Mouse (Mus musculus): ENCODE data around the gene Creld2. TPM values are rescaled to one million over a fixed set of nuclear protein-coding genes. Genes with fewer than 3 reads are reported as not detected.
A peak's percentile ranks its signal among the peaks of the same experiment; 100 is the strongest.

Gene Creld2
- total and polyA plus RNA-seq, 2 experiments from 2014 or later, result 25.4 to 38.2 TPM

GRCm38 (mm10) chr15:88827466-88827865 is 8.0 kb downstream of the Creld2 start:
- no peaks in the 10 kb centered on the region for H3K9me3 ChIP-seq (ENCODE audit: low read length)
- H3K4me3 ChIP-seq (ENCODE audit: low read depth, low read length), result no peak overlapping the region
- ATAC-seq (ENCODE audit: low FRiP score), result no peak
- WGBS, result 91% methylated on average over 6 of the region's 6 CpGs
- no peak overlapping the region for H3K4me2 ChIP-seq (ENCODE audit: low read depth, low read length, poor library complexity, severe bottlenecking)
- no peaks in the 10 kb centered on the region for H3K27me3 ChIP-seq (ENCODE audit: insufficient read depth, low read length)
- no peak overlapping the region for H3K27ac ChIP-seq (ENCODE audit: low read depth, low read length)
- H3K36me3 ChIP-seq (ENCODE audit: insufficient read depth, low read length), result peaks cover 45% of the 10 kb centered on the region
- no peak for TF ChIP-seq CTCF (IDR thresholded peaks at IDR 0.05)
- no peaks in the 10 kb centered on the region for H3K4me1 ChIP-seq (ENCODE audit: insufficient read depth, low read length)
- no peak for DNase-seq (ENCODE audit: low spot score)
- H3K9ac ChIP-seq (replicated peaks; ENCODE audit: low read length, poor library complexity, severe bottlenecking), result no peak overlapping the region

- Histone ChIP-seq H3K4me3 (ENCODE audit: low read depth, low read length) (no peak overlapping the region), H3K4me2 (ENCODE audit: low read depth, low read length, poor library complexity, severe bottlenecking) (no peak overlapping the region), H3K9me3 (ENCODE audit: low read length) (no peaks in the 10 kb centered on the region), H3K4me1 (ENCODE audit: insufficient read depth, low read length) (no peaks in the 10 kb centered on the region), H3K36me3 (ENCODE audit: insufficient read depth, low read length) (peaks cover 40% of the 10 kb centered on the region), H3K27me3 (ENCODE audit: insufficient read depth, low read length) (no peaks in the 10 kb centered on the region), H3K27ac (ENCODE audit: low read depth, low read length) (0 out of 2 replicates have a peak overlapping the region, but pooled peaks have one; percentile 51), H3K9ac (replicated peaks; ENCODE audit: low read length, poor library complexity, severe bottlenecking) (no peak overlapping the region)
- peak; percentile 60 for TF ChIP-seq CTCF (IDR thresholded peaks at IDR 0.05)
- DNase-seq (ENCODE audit: low spot score) (peak; percentile 60), ATAC-seq (ENCODE audit: low FRiP score) (peak; percentile 49)
- WGBS, result 29% methylated on average over 9 of the region's 9 CpGs
Measured at GRCm38 (mm10) chr15:88827991-88828799, 8.7 kb downstream of the Creld2 start.

GRCm38 (mm10) chr15:88828800-88829705 is 9.6 kb downstream of the Creld2 start:
- Histone ChIP-seq H3K27me3 (ENCODE audit: insufficient read depth, low read length) (no peaks in the 10 kb centered on the region), H3K9me3 (ENCODE audit: low read length) (no peaks in the 10 kb centered on the region), H3K4me3 (ENCODE audit: low read depth, low read length) (no peak overlapping the region), H3K4me1 (ENCODE audit: insufficient read depth, low read length) (no peaks in the 10 kb centered on the region), H3K27ac (ENCODE audit: low read depth, low read length) (0 out of 2 replicates have a peak overlapping the region, but pooled peaks have one; percentile 51), H3K36me3 (ENCODE audit: insufficient read depth, low read length) (peaks cover 32% of the 10 kb centered on the region), H3K4me2 (ENCODE audit: low read depth, low read length, poor library complexity, severe bottlenecking) (no peak overlapping the region), H3K9ac (replicated peaks; ENCODE audit: low read length, poor library complexity, severe bottlenecking) (no peak overlapping the region)
- DNase-seq (ENCODE audit: low spot score) (peak; percentile 87), ATAC-seq (ENCODE audit: low FRiP score) (peak; percentile 87; the same call in 1 of the 2 replicates)
- peak; percentile 82 for TF ChIP-seq CTCF (IDR thresholded peaks at IDR 0.05)
- WGBS, result 63% methylated on average over 16 of the region's 17 CpGs

DNA sequence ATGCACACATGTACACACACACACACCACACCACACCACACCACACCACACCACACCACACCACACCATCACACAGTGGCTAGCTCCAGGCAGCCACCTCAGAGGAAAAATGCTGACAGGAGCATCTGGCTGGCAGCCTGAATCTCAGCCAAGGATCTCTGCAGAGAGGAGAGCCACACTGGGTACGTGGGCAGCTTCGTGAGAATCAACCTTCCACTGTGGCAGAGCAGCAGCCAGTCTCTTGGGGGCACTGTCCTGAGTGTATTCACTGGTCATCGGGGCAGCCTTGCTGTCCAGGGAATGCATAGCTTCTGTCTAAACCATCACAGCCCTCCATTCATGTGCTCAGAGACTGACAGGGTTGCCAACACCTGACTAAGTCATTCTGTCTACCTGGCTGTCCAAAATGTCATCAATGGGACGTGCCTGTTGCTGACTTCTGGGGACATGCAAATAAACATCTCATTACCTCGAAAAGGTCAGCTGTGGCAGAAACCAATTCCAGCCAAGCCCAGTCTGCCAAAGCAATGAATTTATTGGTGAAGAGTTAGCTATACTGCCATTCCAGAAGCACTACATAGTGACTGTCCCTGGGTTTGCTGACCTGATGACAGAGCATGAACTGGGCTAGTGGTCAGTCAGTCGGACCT is 10.5 kb downstream of the Creld2 start:
- peaks cover 23% of the 10 kb centered on the region for H3K36me3 ChIP-seq (ENCODE audit: insufficient read depth, low read length)
- no peak overlapping the region for H3K9ac ChIP-seq (replicated peaks; ENCODE audit: low read length, poor library complexity, severe bottlenecking)
- no peaks in the 10 kb centered on the region for H3K27me3 ChIP-seq (ENCODE audit: insufficient read depth, low read length)
- WGBS, result 76% methylated on average over 6 of the region's 6 CpGs
- no peak for ATAC-seq (ENCODE audit: low FRiP score)
- no peaks in the 10 kb centered on the region for H3K4me1 ChIP-seq (ENCODE audit: insufficient read depth, low read length)
- H3K4me2 ChIP-seq (ENCODE audit: low read depth, low read length, poor library complexity, severe bottlenecking), result no peak overlapping the region
- no peaks in the 10 kb centered on the region for H3K9me3 ChIP-seq (ENCODE audit: low read length)
- no peak overlapping the region for H3K4me3 ChIP-seq (ENCODE audit: low read depth, low read length)
- 0 out of 2 replicates have a peak, but pooled peaks have one; percentile 2 for TF ChIP-seq CTCF (IDR thresholded peaks at IDR 0.05)
- DNase-seq (ENCODE audit: low spot score), result no peak
- no peak overlapping the region for H3K27ac ChIP-seq (ENCODE audit: low read depth, low read length)

DNA sequence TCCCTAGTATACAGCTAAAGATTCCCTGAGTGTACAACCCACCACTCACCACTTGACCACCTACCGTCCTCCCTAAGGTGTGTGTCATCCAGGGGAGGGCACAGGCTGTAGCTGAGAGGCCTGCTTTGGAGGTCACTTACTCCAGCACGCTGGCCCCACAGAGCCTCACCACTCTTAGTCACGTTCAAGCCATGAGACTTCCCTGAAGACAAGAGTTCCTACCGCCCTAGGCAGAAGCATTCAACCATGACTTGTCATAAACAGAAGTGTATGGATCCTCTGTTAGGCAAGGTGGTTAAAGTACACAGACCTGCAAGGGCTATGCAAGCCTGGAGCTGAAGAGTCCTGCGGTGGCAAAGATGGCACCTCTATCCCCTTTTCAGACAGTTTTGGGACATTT is 11.2 kb downstream of the Creld2 start:
- Histone ChIP-seq H3K36me3 (ENCODE audit: insufficient read depth, low read length) (peaks cover 16% of the 10 kb centered on the region; the same call in 1 of the 2 replicates), H3K4me1 (ENCODE audit: insufficient read depth, low read length) (no peaks in the 10 kb centered on the region), H3K4me2 (ENCODE audit: low read depth, low read length, poor library complexity, severe bottlenecking) (no peak overlapping the region), H3K9me3 (ENCODE audit: low read length) (no peaks in the 10 kb centered on the region), H3K9ac (replicated peaks; ENCODE audit: low read length, poor library complexity, severe bottlenecking) (no peak overlapping the region), H3K27ac (ENCODE audit: low read depth, low read length) (no peak overlapping the region), H3K27me3 (ENCODE audit: insufficient read depth, low read length) (no peaks in the 10 kb centered on the region), H3K4me3 (ENCODE audit: low read depth, low read length) (no peak overlapping the region)
- TF ChIP-seq CTCF (IDR thresholded peaks at IDR 0.05), result no peak
- 82% methylated on average over 5 of the region's 5 CpGs for WGBS
- DNase-seq (ENCODE audit: low spot score), result no peak
- no peak for ATAC-seq (ENCODE audit: low FRiP score)

Measured in midbrain, postnatal 0 days (tissue).